10 mouse cellular contexts compared by ENCODE assay signal in genomic region chr15:95906891-95907290, GRCm38 (mm10).
DNase-seq lines count a peak whose midpoint lies in the region; ATAC-seq and TF ChIP-seq lines count a peak whose summit lies in the region.
"Had no signal": no experiment of that assay in that cellular context is flagged by ENCODE, and none has a peak within 500 bp of the region (broad histone marks: within the 10 kb centered on the region; RNA-seq: fewer than 3 reads in every experiment).

No protein-coding gene starts in this region.

- H3K9me3 ChIP-seq in heart, embryonic 11.5 days (replicated peaks; ENCODE audit: control insufficient read depth, low read length): no peaks in the 10 kb centered on the region
- H3K9me3 ChIP-seq in limb, embryonic 15.5 days: no peaks in the 10 kb centered on the region
- no peaks in the 10 kb centered on the region for H3K9me3 ChIP-seq in limb, embryonic 10.5 days (replicated peaks)
- no peaks in the 10 kb centered on the region for H3K9me3 ChIP-seq in megakaryocyte, embryonic 14.5 days
- H3K9me3 ChIP-seq: limb, embryonic 12.5 days had no signal

- TF ChIP-seq POLR2A in heart, adult 2 months (IDR thresholded peaks at IDR 0.05; ENCODE audit: insufficient read depth, low read depth, low read length): no peak
- no peak for TF ChIP-seq POLR2A in bone marrow macrophage, adult 2 months (IDR thresholded peaks at IDR 0.05; ENCODE audit: borderline replicate concordance, low read depth, low read length)

- DNase-seq in heart, adult 2 months: no peak
- DNase-seq in limb, embryonic 10.5 days (ENCODE audit: low spot score): no peak
- no peak for DNase-seq in adipocyte (ENCODE audit: low spot score)
- DNase-seq in frontal cortex, adult 2 months (ENCODE audit: extremely low spot score in 1 of 2, low spot score in 1 of 2): no peak
- DNase-seq: cerebellum, adult 9-11 months had no signal

- no peak for TF ChIP-seq EP300 in heart, adult 2 months (IDR thresholded peaks at IDR 0.05; ENCODE audit: insufficient read depth, low read depth, low read length)

- H3K4me1 ChIP-seq in heart, adult 2 months (ENCODE audit: control insufficient read depth, insufficient read depth, low read length): peaks cover 21% of the 10 kb centered on the region
- peaks cover 16% of the 10 kb centered on the region for H3K4me1 ChIP-seq in heart, embryonic 11.5 days (ENCODE audit: control insufficient read depth, insufficient read depth, low read length)
- peaks cover 27% of the 10 kb centered on the region for H3K4me1 ChIP-seq in limb, embryonic 15.5 days
- peaks cover 10% of the 10 kb centered on the region for H3K4me1 ChIP-seq in limb, embryonic 10.5 days
- peaks cover 34% of the 10 kb centered on the region for H3K4me1 ChIP-seq in bone marrow macrophage, adult 2 months (ENCODE audit: control insufficient read depth, insufficient read depth, low read length)
- peaks cover 81% of the 10 kb centered on the region for H3K4me1 ChIP-seq in megakaryocyte, embryonic 14.5 days

- no peak overlapping the region for H3K9ac ChIP-seq in heart, adult 2 months (ENCODE audit: low read depth, low read length)
- H3K9ac ChIP-seq in heart, embryonic 11.5 days (ENCODE audit: low read depth, low read length): no peak overlapping the region
- no peak overlapping the region for H3K9ac ChIP-seq in limb, embryonic 15.5 days
- H3K9ac ChIP-seq: limb, embryonic 12.5 days had no signal

- no peaks in the 10 kb centered on the region for H3K27me3 ChIP-seq in heart, adult 2 months (ENCODE audit: control insufficient read depth, insufficient read depth, low read length)
- no peaks in the 10 kb centered on the region for H3K27me3 ChIP-seq in heart, embryonic 11.5 days (ENCODE audit: control insufficient read depth, insufficient read depth, low read length)
- no peaks in the 10 kb centered on the region for H3K27me3 ChIP-seq in limb, embryonic 15.5 days
- H3K27me3 ChIP-seq in limb, embryonic 10.5 days (ENCODE audit: low read depth, poor library complexity, severe bottlenecking): no peaks in the 10 kb centered on the region
- H3K27me3 ChIP-seq in megakaryocyte, embryonic 14.5 days (replicated peaks): no peaks in the 10 kb centered on the region
- H3K27me3 ChIP-seq: limb, embryonic 12.5 days had no signal

- peak overlapping the region; percentile 15 for H3K27ac ChIP-seq in heart, adult 2 months
- no peak overlapping the region for H3K27ac ChIP-seq in heart, embryonic 11.5 days (ENCODE audit: low read depth, low read length)
- H3K27ac ChIP-seq in limb, embryonic 15.5 days: 0 out of 2 replicates have a peak overlapping the region, but pooled peaks have one; percentile 27
- H3K27ac ChIP-seq in limb, embryonic 10.5 days: no peak overlapping the region
- H3K27ac ChIP-seq in bone marrow macrophage, adult 2 months (ENCODE audit: insufficient read depth, low read depth, low read length): peak overlapping the region; percentile 89
- H3K27ac ChIP-seq: limb, embryonic 12.5 days had no signal

- intact Hi-C loops in heart, adult 2 months (cut with DNase I): loop anchor here (1.0 kb wide), 3 partner anchors 27 to 116 kb away; no protein-coding TSS in a partner anchor

- no peak overlapping the region for H3K4me3 ChIP-seq in heart, adult 2 months
- no peak overlapping the region for H3K4me3 ChIP-seq in heart, embryonic 11.5 days (ENCODE audit: low read depth, low read length)
- H3K4me3 ChIP-seq in limb, embryonic 15.5 days: no peak overlapping the region
- H3K4me3 ChIP-seq in limb, embryonic 10.5 days: no peak overlapping the region
- H3K4me3 ChIP-seq in bone marrow macrophage, adult 2 months (ENCODE audit: insufficient read depth, low read length): peak overlapping the region; percentile 15; the same call in 1 of the 2 replicates
- peak overlapping the region; percentile 28 for H3K4me3 ChIP-seq in megakaryocyte, embryonic 14.5 days (replicated peaks)
- H3K4me3 ChIP-seq: limb, embryonic 12.5 days had no signal

- no peak for TF ChIP-seq CTCF in heart, adult 2 months (IDR thresholded peaks at IDR 0.05)
- TF ChIP-seq CTCF in bone marrow macrophage, adult 2 months (IDR thresholded peaks at IDR 0.05; ENCODE audit: low read depth, low read length): no peak

- peaks cover 5% of the 10 kb centered on the region; the same call in 1 of the 2 replicates for H3K36me3 ChIP-seq in heart, adult 2 months (ENCODE audit: control insufficient read depth, insufficient read depth, low read length)
- H3K36me3 ChIP-seq in heart, embryonic 11.5 days (ENCODE audit: control insufficient read depth, insufficient read depth, low read length): no peaks in the 10 kb centered on the region
- peaks cover 2% of the 10 kb centered on the region; the same call in 1 of the 2 replicates for H3K36me3 ChIP-seq in limb, embryonic 15.5 days
- peaks cover 4% of the 10 kb centered on the region; the same call in 1 of the 2 replicates for H3K36me3 ChIP-seq in limb, embryonic 10.5 days
- H3K36me3 ChIP-seq in megakaryocyte, embryonic 14.5 days (replicated peaks; ENCODE audit: low read length): peaks cover 96% of the 10 kb centered on the region
- H3K36me3 ChIP-seq: limb, embryonic 12.5 days had no signal

- ATAC-seq in heart, embryonic 11.5 days (replicated peaks; ENCODE audit: insufficient number of reproducible peaks, low FRiP score, low TSS enrichment): no peak
- ATAC-seq in limb, embryonic 15.5 days (ENCODE audit: insufficient number of reproducible peaks, low FRiP score, low TSS enrichment, low read depth): no peak

- no peaks in the 10 kb centered on the region; the same call in 1 of the 2 replicates for H3K79me2 ChIP-seq in heart, adult 2 months (replicated peaks; ENCODE audit: control insufficient read depth, insufficient read depth, low read length)

- WGBS in heart, adult 2 months: 56% methylated on average over 1 of the region's 1 CpGs
- 93% methylated on average over 1 of the region's 1 CpGs for WGBS in heart, embryonic 11.5 days (ENCODE audit: insufficient replicate concordance)
- WGBS in limb, embryonic 15.5 days: 78% methylated on average over 1 of the region's 1 CpGs
- 97% methylated on average over 1 of the region's 1 CpGs for WGBS in limb, embryonic 10.5 days

- no peak overlapping the region for H3K4me2 ChIP-seq in heart, embryonic 11.5 days
- no peak overlapping the region for H3K4me2 ChIP-seq in limb, embryonic 15.5 days
- H3K4me2 ChIP-seq: limb, embryonic 12.5 days had no signal

Comparison
In these comparisons a context has a peak if more than half of its experiments do, and no peak if none do; other contexts are left out.
1. H3K27ac ChIP-seq: peak in heart, adult 2 months (single experiment), limb, embryonic 15.5 days (single experiment) and bone marrow macrophage, adult 2 months (single experiment); none in heart, embryonic 11.5 days (single experiment) and limb, embryonic 10.5 days (single experiment).
2. H3K4me3 ChIP-seq: peak in bone marrow macrophage, adult 2 months (single experiment) and megakaryocyte, embryonic 14.5 days (single experiment); none in heart, adult 2 months (single experiment), heart, embryonic 11.5 days (single experiment), limb, embryonic 15.5 days (single experiment) and limb, embryonic 10.5 days (single experiment).